Mouse (Mus musculus) ovary, postnatal 36 days (tissue): Measurements from ENCODE around the gene Rhof.

Source experiments
- DNase-seq: peaks from one replicate; pipeline ENCODE4 v3.0.0; 2022; ENCODE audit warnings: low spot score, mixed read lengths

The Rhof gene

DNA sequence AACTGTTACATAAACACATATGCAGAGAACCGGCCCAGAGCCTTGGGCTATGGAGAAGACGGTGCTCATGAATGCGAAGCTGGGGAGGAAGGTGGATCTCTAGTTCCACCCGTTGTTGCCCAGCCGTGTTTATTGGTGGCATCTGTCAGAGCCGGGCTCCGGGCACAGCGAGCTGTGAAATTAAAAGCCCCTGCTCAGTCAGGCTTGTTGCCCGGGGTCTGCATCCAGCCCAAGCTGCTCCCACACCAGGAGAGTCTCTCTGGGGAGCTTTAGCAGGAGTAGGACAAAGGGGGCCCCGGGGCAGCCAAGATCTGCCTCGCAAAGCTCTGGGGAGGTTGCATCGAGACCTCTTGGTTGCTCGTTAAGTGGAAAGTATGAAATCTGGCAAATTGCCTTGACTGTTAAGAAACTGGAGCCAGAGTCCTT is 22.2 kb downstream of the Rhof start:
- DNase-seq: no peak

DNA sequence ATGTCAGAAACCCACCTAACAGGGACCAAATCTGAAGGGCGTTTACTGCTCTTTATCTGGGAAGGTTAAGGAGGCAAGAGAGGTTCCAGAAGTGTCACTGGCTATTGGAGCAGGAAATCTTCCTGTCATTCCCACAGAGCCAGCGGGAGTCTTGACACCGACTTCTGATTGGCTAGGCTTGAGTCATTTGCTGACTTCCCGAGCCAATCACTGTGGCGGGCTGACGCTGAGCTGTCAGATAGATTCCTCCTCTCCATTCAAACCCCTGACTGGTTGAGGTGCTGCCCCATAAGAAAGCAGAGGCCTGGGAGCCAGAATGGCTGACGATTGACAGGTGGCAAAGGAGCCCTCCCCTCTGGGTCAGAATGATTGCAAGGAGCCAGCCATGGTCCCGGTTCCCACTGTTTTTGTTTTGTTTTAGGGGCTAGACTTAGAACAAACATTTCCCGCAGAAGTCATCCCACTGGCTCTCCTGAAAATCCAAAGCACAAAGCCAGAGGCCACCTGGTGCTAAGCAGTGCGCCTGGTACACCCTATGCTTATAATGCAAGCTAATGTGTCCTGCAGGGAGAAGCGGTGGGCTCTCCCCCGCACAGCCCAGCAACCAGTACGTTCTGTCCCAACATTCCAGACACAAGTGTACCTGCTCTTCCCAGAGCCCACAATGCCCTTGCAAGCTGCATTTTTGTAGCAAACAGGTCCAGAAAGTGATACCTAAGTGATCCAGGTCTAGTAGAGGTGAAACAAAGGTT is 22.9 kb downstream of the Rhof start:
- DNase-seq: no peak

DNA sequence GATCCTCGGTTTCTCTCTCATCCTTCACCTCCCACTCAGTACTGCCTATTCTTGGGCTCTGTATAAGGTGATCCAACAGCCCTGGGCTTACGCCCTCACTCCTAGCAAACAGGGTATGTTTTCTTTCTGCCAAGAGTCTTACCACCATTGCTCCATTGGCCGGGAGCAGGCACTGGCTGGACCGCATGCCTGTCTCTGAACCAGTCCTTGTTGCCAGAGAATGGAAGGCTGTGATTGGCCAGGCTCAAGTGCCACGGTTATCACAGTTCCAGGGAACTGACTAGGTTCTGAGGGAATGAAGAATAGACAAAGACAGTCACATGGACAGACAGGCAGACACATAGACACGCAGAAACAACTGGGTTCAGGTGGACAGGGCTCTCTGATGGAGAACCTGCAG is 27.7 kb downstream of the Rhof start:
- DNase-seq: no peak

DNA sequence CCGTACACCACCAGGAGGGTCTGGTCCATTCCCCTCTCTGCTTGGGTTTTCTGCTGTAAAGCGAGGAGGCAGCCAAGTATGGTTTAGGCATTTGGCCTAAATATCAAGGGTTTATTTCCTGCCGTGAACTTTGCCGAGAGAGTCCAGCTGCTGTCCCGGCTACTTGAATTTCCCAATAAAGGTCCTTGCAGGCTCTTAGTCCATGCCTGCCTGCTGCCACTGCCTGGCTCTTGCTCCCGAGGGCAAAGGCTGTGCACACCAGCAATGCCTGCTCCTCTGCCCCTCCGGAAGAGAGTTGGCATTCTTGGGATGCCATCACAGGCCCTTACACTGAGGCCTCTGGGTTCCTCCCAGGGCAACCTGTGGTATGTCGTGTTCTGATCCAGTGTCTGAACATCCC is 28.9 kb downstream of the Rhof start:
- DNase-seq: no peak

DNA sequence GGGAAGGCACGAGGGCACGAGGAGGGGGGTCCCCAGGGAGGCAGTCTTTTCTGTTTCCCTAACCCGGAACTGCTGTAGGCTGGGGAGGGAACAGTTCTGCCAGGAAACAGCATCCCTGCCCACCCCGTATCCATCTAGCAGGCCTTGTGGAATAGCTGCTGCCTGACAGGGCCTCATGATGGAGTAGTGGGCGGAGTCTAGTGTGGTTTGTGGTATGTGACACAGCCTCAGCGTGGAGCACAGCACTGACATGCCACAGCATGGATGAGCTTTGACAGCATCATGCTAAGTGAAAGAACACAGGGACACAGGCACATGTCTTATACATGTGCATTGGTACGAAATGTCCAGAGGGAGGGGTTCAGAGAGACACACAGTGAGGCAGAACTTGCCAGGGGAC is 30.1 kb downstream of the Rhof start:
- DNase-seq: no peak

DNA sequence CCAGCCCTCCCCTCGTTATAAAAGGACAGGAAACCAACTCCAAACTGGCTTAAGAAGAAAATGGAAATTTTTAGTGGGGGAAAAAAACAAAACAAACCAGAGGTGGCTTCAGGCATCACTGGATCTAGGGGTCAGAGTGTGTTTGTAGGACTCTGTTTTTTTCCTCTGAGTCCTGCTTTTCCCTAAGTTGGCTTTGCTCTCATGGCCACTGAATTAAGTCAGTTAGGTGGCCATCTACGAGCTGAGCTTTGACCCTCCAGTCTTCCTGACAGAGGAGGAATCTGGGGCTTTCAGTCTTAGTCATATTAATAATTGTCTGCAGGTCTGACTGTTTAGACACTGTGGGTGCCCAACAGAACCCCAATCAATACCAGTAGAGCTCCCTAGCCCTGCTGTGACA is 34.0 kb downstream of the Rhof start:
- no peak for DNase-seq

DNA sequence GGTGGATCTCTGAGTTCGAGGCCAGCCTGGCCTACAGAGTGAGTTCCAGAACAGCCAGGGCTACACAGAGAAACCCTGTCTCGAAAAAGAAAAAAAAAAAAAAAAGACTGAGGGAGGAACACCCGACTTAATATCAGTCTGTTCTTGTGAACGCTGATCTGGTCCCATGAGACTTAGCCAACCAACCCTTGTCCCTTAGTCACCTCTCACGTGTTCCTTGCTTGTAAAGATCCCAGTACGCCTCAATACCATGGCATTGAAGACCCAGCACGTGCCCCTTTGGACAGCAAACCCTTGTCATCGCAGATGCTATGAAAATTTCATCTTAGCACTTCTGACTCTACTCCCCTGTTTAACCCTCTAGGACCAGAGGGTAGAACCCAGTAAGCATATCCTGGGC is 36.2 kb downstream of the Rhof start:
- DNase-seq: no peak

DNA sequence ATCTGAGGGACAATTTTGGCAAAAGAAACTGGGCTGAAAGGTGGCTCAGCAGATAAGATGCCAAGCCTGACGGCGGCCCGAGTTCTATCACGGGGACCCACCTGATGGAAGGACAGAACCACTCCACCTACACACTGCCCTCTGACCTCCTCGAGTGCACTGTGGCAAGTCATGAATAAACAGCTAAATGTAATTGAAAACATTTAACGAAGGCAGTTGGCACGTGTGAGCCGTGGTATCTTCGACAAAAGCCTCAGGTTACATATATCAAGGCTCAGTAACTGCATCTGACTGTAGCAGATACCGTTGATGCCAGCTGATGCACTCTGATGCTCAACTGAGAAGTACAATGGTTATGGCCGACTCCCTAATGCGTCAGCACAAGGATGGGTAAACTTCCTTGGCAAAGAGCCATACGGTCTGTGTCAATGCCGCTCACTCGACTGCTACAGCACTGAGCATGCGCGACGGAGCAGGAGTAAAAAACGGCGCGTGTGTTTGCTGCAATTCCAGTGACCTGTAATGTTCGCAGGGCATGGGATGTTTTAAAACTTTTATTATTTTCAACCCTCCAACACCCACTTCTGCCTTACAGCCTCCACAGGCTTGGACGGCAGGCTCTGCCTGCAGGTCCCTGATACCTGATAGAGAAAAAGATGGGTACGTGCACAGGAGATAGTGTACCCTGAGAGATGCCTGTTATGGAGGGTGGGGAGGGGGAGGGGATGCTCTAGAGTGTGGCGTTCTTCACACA is 38.1 kb downstream of the Rhof start:
- no peak for DNase-seq

DNA sequence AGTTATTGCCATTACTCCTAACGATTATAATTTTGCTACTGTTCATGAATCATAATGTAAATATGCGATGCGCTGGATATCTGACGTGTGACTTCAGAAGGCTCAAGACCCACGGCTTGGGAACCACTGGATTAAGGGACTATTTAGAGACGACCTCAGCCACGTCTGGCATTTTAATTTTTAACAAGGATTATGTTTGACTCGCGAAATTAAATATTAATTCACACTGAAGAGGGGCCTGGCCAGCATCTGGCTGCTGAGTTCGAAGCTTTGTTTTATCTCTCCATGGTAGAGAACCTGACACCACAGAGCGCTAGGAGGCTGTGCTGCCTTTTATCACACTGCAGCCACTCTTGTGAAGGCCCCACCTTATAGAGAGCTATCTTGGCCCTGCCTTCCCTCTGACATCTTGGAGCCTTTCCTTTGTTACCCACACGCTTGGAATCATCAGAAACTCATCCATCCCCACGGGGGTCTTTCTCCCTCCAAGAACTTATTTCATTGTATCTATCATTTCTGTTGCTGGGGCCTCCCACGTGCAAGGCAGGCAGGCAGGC is 39.3 kb downstream of the Rhof start:
- DNase-seq: no peak

DNA sequence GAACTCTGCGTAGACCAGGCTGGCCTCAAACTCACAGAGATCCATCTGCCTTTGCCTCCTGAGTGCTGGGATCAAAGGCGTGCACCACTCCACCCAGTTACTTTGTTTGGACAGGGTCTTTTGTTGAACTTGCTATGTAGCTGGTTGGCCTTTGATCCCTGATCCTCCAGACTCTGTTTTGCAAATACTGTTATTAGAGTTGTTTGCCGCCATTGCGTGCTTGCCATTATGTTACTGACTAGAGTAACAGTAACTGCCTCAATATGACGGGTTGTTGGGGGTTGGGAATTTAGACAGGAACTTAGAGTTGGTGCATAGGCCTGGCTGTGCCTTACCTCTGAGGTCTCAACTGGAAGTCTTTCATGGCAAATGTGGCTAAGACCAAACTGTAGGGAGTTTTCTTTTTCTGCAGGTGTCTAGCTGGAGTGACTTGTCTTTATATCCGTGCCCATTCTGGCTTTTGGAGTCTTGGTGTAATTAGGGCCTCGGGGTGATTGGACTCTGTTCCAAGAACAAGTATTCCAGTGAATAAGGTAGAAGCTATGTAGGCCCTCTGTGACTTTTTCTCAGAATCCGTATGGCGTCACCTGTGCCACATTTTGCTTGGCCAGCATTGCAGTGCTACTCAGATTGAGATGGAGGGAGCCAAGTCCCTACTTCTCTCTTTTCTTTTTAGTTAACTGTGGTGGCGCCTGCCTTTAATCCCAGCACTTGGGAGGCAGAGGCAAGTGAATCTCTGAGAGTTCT is 41.8 kb downstream of the Rhof start:
- no peak for DNase-seq

DNA sequence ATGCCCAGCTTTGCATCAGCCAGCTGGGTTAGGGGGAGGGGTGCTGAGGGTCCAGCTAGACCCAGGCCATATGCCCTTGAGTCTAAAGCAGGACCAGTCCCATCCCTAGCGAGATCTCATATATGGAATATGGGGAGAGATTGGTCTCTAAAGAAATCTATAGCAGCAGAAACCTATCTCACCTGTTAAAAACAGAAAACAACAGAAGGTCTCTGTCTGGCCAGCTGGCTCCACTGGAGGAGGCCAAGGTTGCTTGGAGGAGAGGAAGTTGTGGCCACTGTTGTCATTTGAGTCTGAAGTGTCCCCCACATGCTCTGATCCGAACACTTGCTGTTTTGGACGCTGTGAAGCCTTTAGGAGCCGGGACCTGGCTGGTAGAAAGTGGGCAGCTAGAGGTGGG is 43.7 kb downstream of the Rhof start:
- DNase-seq: no peak

DNA sequence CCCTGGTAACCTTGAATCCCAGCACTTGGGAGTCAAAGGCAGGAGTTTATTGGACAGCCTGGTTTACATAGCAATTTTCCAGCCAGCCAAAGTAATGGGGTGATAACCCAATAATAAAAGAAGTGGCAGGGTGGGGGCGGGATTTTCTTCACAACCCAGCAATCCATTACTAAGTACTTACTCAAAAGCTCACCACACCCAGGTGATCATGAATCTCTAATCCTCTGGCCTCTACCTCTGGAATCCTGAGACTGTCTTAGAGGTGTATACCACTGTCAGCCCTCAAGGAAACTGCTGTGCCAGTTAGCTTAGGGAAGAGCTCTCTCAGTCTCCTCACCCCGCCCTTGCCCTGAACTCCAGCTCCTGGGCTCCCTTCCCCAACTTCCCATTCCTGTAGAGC is 46.0 kb downstream of the Rhof start:
- no peak for DNase-seq

DNA sequence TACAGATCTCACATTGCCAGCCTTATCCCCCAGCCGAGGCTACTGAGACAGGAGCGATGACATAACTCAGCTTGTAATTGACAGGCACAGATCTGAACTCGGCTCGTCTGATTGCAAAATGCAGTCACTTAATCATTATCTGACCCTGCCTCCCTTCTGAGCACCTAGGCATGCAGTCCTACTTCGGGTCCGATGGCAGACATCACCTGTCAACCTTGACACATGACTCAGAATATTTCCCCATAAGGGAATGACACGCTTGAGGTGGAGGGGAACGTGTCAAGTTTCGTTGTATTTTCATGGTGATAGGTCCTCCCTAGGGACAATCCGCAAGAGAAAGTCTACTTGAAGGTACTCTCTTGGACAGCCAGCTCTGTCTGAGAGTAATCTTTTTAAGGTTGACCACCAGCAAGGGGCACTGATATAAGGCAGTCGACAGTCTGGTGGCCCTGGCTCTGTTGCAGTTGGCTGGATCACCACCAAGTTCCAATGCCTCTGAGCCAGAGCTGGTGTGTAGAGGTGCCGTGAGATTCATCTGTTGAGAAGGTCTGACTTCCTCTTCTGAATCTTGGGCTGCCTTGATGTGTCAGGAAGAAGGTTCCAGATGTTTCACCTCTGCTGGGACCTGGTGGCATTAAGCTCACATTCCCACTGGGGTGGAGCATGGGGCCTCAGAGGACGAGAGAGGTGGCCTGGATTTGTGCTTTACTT is 49.0 kb downstream of the Rhof start:
- DNase-seq: no peak

DNA sequence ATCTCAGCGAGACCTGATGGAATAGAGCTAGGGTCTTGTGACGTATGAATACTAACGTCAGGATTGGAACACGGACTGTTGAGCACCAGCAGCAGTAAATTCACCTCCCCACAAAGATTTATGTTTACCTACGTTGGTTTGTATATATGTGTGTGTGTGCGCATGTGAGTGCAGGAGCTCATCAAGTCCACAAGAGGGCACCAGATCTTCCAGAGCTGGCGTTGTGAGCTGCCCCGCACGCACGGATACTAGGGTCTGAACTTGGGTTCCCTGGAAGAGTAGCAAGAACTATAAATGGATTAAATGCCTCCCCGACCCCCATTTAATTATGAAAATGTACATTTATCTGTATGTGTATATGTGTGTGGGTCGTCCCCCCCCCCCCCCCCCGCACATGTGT is 52.0 kb downstream of the Rhof start:
- no peak for DNase-seq

DNA sequence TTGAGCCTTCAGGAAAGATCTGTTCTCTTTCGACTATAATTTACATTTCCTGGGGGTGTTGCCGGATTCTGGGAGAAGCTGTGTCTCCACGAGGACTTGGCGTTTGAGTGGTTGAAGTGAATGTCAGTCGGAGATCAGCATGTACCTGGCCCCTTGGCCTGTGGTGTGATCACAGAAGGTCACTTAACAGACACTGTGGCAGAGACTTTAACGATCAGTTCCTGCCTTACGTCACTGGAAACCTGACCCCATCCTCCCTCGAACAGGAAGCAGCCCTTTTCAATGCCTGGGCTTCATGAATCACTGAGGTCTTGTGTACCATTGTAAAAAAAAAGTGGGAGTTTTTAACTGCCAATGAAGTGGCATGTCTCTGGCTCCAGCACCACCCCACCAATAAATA is 52.5 kb downstream of the Rhof start:
- no peak for DNase-seq

DNA sequence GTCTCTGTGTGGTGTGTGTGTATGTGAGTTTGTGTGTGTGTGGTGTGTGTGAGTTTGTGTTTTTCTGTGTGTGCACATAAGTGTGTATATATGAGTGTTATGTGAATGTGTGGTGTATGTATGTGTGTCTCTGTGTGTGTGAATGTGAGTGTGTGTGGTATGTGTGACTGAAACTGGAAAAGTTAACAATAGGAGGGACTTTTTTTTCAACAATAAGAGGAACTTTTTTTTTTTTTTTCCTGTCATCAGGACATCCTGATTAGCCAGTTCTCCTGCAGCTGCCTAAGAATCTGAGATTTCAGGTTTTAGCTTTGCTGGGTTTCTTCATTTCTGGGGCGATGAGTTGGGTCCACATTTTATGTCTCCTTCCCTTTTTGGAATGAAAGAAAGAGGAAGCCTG is 52.9 kb downstream of the Rhof start:
- DNase-seq: no peak

DNA sequence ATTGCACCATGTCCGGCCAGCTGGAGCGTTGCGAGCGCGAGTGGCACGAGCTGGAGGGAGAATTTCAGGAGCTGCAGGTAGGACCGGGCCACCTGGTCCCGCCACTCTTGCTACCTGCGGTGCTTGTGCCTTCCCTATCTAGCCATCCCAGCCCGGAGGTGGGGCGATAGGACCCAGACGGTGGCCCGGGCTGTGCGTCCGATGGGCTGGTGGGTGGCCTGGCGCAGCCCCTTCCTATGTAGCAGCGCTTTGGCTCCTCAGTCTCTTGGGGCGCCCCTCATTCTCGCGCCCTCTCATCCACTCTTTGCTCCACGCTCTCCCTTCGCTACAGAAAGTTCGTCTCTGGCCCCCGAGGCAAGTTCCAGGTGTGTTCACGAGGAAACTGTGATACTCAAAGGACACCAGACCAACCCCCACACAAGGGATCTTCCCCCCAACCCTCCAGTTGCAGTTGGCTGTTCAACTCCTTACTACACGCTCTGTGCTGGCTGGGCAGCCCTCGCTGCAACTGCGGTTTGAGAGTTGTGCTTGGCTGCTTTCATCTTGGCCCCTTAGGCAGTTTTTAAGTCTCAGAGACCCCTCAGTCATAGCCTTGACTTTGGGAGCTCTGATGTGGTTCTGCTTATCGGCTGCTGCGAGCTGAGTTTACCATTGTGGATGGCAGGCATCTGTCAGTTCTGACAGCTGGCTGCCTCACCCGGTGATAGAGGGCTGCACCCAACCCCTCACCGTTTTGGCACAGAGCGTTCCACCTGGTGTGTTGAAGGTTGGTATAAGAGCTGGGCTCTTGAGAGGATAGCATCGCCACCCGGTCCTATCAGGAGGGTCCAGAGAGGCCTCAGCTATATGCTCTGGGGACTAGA is 55.8 kb downstream of the Rhof start:
- DNase-seq: no peak

DNA sequence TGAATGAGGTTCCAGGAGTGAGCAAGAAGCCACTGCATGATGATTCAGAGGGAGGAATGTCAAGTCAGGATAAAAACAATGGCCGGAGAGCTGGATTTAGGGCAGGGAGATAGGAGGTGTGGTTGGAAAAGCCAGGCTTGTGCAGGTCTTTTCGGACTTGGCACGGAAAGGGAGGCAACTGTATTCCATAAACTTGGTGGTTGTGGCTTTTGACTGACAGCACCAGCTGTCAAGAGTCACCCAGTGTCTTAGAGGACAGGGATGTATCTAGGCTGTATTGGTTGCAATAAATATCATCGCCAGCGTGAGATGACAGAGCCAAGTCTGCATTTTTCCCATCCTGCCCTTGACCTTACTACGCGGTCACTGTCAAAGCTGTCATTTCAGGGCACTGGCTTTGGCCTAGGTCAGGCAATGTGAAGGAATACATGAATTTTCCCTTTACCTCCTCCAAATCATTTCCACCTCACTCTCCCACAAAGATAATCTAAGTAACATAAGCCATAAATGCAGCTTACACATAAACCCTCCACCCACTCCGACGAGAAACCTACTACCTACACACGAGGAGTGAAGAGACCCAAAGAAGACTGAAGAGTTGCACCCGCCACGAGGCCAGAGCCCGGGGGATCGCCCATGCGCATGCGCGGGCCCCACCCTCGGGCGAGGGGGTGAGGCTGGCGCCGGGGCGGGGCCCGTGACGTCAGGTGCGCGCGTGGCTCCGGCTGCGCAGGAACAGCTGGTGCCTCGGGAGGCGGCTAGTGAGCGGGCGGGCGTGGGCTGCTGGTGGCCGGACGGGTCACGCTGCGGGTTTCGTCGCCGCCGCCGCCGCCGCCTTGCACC is 56.7 kb downstream of the Rhof start:
- peak; percentile 95 for DNase-seq

DNA sequence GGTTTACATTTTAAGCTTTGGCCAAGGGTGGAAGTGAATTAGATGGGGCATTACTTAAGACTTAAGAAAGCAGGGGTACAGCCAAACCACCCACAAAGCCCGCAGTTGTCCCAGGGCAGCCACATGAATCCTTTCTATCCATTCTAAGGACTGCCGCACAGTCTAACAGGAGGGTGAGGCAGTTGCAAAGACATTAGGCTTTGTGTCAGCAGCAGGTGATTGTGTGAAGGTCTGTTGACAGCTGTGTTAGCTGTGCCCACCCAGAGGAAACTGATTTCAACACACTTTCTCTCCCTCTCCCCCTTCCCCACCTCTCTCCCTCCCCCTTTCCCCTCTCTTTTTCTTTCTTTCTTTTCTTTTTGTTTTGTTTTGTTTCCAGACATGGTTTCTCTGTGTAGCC is 63.8 kb downstream of the Rhof start:
- no peak for DNase-seq

DNA sequence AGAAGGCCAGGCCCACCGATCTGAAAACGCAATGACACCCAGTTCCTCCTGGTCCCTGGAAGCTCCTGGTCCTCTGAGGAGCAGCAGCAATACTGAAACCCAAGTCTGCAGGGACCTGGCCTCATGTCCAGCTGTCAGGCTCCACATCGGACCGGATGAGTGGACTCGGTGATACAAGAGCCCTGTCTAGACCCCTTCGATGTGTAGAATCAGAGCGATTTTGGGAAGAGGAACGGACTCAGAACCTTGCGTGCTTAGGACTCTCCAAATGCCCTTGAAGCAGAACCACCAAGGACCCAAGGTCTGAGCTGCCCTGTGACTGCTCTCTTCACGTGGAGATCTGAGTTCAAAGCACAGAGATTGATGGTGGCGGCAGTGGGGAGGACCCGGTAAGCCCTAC is 64.4 kb downstream of the Rhof start, which contains the start of gene Tmem120b:
Gene Tmem120b (plus strand): TSS at position 301 of the 400 bp plus-strand sequence.
- DNase-seq: no peak
